Comparison of ENCODE assay signal across 16 mouse cellular contexts in genomic region chr7:92804919-92805668, GRCm38 (mm10).
"Had no signal": no experiment of that assay in that cellular context is flagged by ENCODE, and none has a peak within 500 bp of the region (broad histone marks: within the 10 kb centered on the region; RNA-seq: fewer than 3 reads in every experiment).

No protein-coding gene starts in this region.

- H3K4me1 ChIP-seq: liver, embryonic 12.5 days had no signal

- DNase-seq: kidney, postnatal 36 days; layer of hippocampus, adult 9-11 months; layer of hippocampus, postnatal 36 days; lung, embryonic 14.5 days; lung, postnatal 10 days; lung, postnatal 4 days; retina, postnatal 1 day; thymus, adult 18-20 months; thymus, postnatal 14 days had no signal

- H3K4me3 ChIP-seq: limb, embryonic 15.5 days; liver, embryonic 12.5 days; megakaryocyte, embryonic 14.5 days; neural tube, embryonic 13.5 days had no signal

- H3K4me2 ChIP-seq: limb, embryonic 15.5 days; liver, embryonic 12.5 days; lung, embryonic 14.5 days; midbrain, embryonic 11.5 days; neural tube, embryonic 13.5 days had no signal

- H3K9ac ChIP-seq: limb, embryonic 15.5 days; liver, embryonic 12.5 days; lung, embryonic 14.5 days; neural tube, embryonic 13.5 days had no signal

- H3K36me3 ChIP-seq: limb, embryonic 15.5 days; liver, embryonic 12.5 days; neural tube, embryonic 13.5 days had no signal

- H3K27ac ChIP-seq: kidney, postnatal 0 days; limb, embryonic 15.5 days; liver, embryonic 12.5 days; neural tube, embryonic 13.5 days had no signal

- H3K27me3 ChIP-seq: limb, embryonic 15.5 days; liver, embryonic 12.5 days; megakaryocyte, embryonic 14.5 days; neural tube, embryonic 13.5 days had no signal

- ATAC-seq: liver, embryonic 12.5 days; midbrain, embryonic 16.5 days had no signal

- H3K9me3 ChIP-seq: limb, embryonic 15.5 days; liver, embryonic 12.5 days; megakaryocyte, embryonic 14.5 days; neural tube, embryonic 13.5 days had no signal
